Mouse (Mus musculus): ENCODE measurements around the gene Marcks. TPM values are rescaled to one million over a fixed set of nuclear protein-coding genes. Genes with fewer than 3 reads are reported as not detected.

Gene Marcks
- 50.1 and 58.2 TPM in 2 replicates for total RNA-seq (2023)

DNA sequence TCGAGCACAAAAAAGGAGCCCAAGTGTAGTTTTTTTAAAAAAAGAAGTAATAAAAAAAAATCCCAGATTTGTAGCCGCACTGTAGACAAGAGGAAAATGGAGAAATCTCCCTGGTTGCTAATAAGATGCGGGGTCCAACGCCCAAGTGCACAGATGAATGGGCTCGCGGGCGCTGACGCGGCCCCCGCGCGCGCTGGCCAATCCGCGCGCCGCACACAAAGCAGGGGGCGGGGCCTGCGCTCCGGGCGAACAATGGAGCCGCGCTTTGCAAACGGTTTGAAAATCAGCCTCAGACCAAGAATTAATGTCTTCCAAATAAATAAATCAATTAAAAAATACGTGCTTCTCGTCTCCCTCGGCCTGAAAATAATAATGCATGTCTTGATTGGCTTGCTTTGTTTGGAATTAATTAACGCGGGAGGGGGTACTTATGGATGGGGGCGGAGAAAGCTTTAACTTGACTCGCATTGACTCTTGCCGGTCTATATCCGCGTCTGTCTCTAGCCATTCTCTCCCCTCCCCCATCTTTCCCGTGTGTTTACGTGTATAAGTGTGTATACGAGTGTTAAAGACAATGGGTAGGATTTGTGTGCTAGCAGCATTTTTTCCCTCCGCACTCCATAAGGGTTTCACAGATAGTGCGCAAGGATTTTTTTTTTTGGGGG is at the start of gene Marcks:
TSS of gene Marcks (minus strand) at position 143 of the 665 bp plus-strand sequence.

Other genes starting within 250 kb of the Marcks start
- gene Hdac2, start 164.4 kb downstream of the Marcks start, total RNA-seq (2023) = 22.4 and 22.5 TPM in 2 replicates

Measured in neutrophil, adult 65 days (primary cell).